Mouse (Mus musculus): ENCODE data around the gene Erf.

- no peak for TF ChIP-seq CTCF (IDR thresholded peaks at IDR 0.05; ENCODE audit: insufficient read depth, low read length)
- TF ChIP-seq POLR2A (IDR thresholded peaks at IDR 0.05; ENCODE audit: borderline replicate concordance, extremely low read depth, low read depth, low read length) = no peak
Observed at GRCm38 (mm10) chr7:25203624-25204023, 46.9 kb downstream of the Erf start.

Measured in lung, adult 2 months (tissue).